Mouse (Mus musculus) embryonic facial prominence, embryonic 11.5 days (tissue): Measurements from ENCODE around the gene Fbxl5. TPM values are rescaled to one million over a fixed set of nuclear protein-coding genes. Genes with fewer than 3 reads are reported as not detected.

Experiments
- ATAC-seq: fragments of 200-750 bp; cut with Nextera tagmentation; replicated peaks from 2 replicates; pipeline ENCODE4 v1.8.0; 2017; ENCODE audit warnings: low read depth; ENCODE audit not compliant: insufficient number of reproducible peaks, low FRiP score, low TSS enrichment
- DNase-seq: peaks from one replicate; pipeline ENCODE4 v3.0.0-alpha.2; 2015; ENCODE audit warnings: low spot score
- H3K27ac ChIP-seq: fragments of 300-500 bp; sonication (generic); replicated peaks from 2 replicates; pipeline ENCODE4 v1.5.1; 2014; ENCODE audit warnings: mild to moderate bottlenecking, low read depth, low read length, control low read depth
- H3K27me3 ChIP-seq: fragments of 300-500 bp; sonication (generic); 2 replicates; pipeline ENCODE4 v1.6.1; 2014; ENCODE audit warnings: mild to moderate bottlenecking, low read length, moderate library complexity, mixed read lengths; ENCODE audit not compliant: control insufficient read depth, insufficient read depth
- H3K36me3 ChIP-seq: fragments of 300-500 bp; sonication (generic); replicated peaks from 2 replicates; pipeline ENCODE4 v1.6.1; 2014; ENCODE audit warnings: low read depth, mild to moderate bottlenecking, low read length, moderate library complexity, mixed read lengths; ENCODE audit not compliant: control insufficient read depth, insufficient read depth
- H3K4me1 ChIP-seq: fragments of 300-500 bp; sonication (generic); 2 replicates; pipeline ENCODE4 v1.6.1; 2014; ENCODE audit warnings: low read length, mixed read lengths; ENCODE audit not compliant: control insufficient read depth, insufficient read depth
- H3K4me2 ChIP-seq: fragments of 300-500 bp; sonication (generic); 2 replicates; pipeline ENCODE4 v1.6.1; 2014; ENCODE audit warnings: low read depth, mild to moderate bottlenecking, control low read depth, low read length, moderate library complexity
- H3K4me3 ChIP-seq: fragments of 300-500 bp; sonication (generic); 2 replicates; pipeline ENCODE4 v1.5.1; 2014; ENCODE audit warnings: low read depth, low read length, control low read depth
- H3K9ac ChIP-seq: fragments of 300-500 bp; sonication (generic); replicated peaks from 2 replicates; pipeline ENCODE4 v1.6.1; 2014; ENCODE audit warnings: mild to moderate bottlenecking, control low read depth, low read length
- H3K9me3 ChIP-seq: fragments of 300-500 bp; sonication (generic); replicated peaks from 2 replicates; pipeline ENCODE4 v1.6.1; 2016; ENCODE audit warnings: mild to moderate bottlenecking, low read length, inconsistent platforms, mixed read lengths; ENCODE audit not compliant: control insufficient read depth
- WGBS: fragments of 180-500 bp; shearing (Covaris S2); extraction: QIAGEN DNeasy Blood & Tissue Kit; methylation state at CpG from one replicate; pipeline ENCODE4 v1.1.7; 2014; 5-methylcytosine and 5-hydroxymethylcytosine counted together
- polyA plus RNA-seq: library from polyadenylated mRNA; unstranded; fragments of >200 nt; fragmentation: Nextera tagmentation; extraction: Ambion mirVana; gene quantifications from 2 replicates; pipeline ENCODE4 v1.2.1, GENCODE M21; 2014

Gene Fbxl5
- polyA plus RNA-seq, 1 experiment from 2014 or later = 83.4 TPM

GRCm38 (mm10) chr5:43842576-43843155 is 21.2 kb upstream of the Fbxl5 start:
- Histone ChIP-seq H3K4me2 (no peak overlapping the region), H3K4me3 (no peak overlapping the region), H3K27ac (no peak overlapping the region), H3K4me1 (no peaks in the 10 kb centered on the region), H3K36me3 (no peaks in the 10 kb centered on the region), H3K9ac (no peak overlapping the region), H3K9me3 (no peaks in the 10 kb centered on the region), H3K27me3 (no peaks in the 10 kb centered on the region)
- DNase-seq (no peak), ATAC-seq (no peak)
- 74% methylated on average over 3 of the region's 3 CpGs for WGBS

GRCm38 (mm10) chr5:43842011-43842285 is 20.5 kb upstream of the Fbxl5 start:
- DNase-seq = no peak
- no peak overlapping the region for H3K4me3 ChIP-seq

GRCm38 (mm10) chr5:43841144-43842010 is 19.9 kb upstream of the Fbxl5 start:
- no peaks in the 10 kb centered on the region for H3K4me1 ChIP-seq
- no peaks in the 10 kb centered on the region for H3K27me3 ChIP-seq
- H3K27ac ChIP-seq = no peak overlapping the region
- ATAC-seq = no peak
- peak; percentile 84 for DNase-seq
- H3K4me3 ChIP-seq = no peak overlapping the region
- no peaks in the 10 kb centered on the region for H3K36me3 ChIP-seq
- WGBS = 50% methylated on average over 11 of the region's 11 CpGs
- H3K4me2 ChIP-seq = no peak overlapping the region
- no peak overlapping the region for H3K9ac ChIP-seq
- H3K9me3 ChIP-seq = no peaks in the 10 kb centered on the region

More at GRCm38 (mm10) chr5:43842011-43842285, 20.5 kb upstream of the Fbxl5 start:
- Histone ChIP-seq H3K27ac (no peak overlapping the region), H3K36me3 (no peaks in the 10 kb centered on the region), H3K9ac (no peak overlapping the region), H3K4me2 (no peak overlapping the region), H3K9me3 (no peaks in the 10 kb centered on the region), H3K4me1 (no peaks in the 10 kb centered on the region), H3K27me3 (no peaks in the 10 kb centered on the region)
- 79% methylated on average over 5 of the region's 5 CpGs for WGBS
- ATAC-seq = no peak

GRCm38 (mm10) chr5:43837372-43837771 is 15.9 kb upstream of the Fbxl5 start:
- Histone ChIP-seq H3K4me3 (no peak overlapping the region), H3K9ac (no peak overlapping the region), H3K9me3 (no peaks in the 10 kb centered on the region), H3K36me3 (no peaks in the 10 kb centered on the region), H3K4me1 (no peaks in the 10 kb centered on the region), H3K27ac (no peak overlapping the region), H3K27me3 (no peaks in the 10 kb centered on the region), H3K4me2 (no peak overlapping the region)
- WGBS = 45% methylated on average over 5 of the region's 5 CpGs
- peak; percentile 72 for DNase-seq
- no peak for ATAC-seq

- Histone ChIP-seq H3K27ac (no peak overlapping the region), H3K4me1 (no peaks in the 10 kb centered on the region), H3K36me3 (no peaks in the 10 kb centered on the region), H3K9ac (no peak overlapping the region), H3K4me3 (no peak overlapping the region), H3K27me3 (no peaks in the 10 kb centered on the region), H3K9me3 (no peaks in the 10 kb centered on the region), H3K4me2 (no peak overlapping the region)
- ATAC-seq (no peak), DNase-seq (no peak)
- 93% methylated on average over 7 of the region's 7 CpGs for WGBS
These were observed 15.2 kb upstream of the Fbxl5 start for GRCm38 (mm10) chr5:43836590-43836989.

- Histone ChIP-seq H3K36me3 (no peaks in the 10 kb centered on the region), H3K4me2 (no peak overlapping the region), H3K9me3 (no peaks in the 10 kb centered on the region), H3K4me1 (no peaks in the 10 kb centered on the region), H3K4me3 (no peak overlapping the region), H3K27me3 (no peaks in the 10 kb centered on the region), H3K27ac (no peak overlapping the region), H3K9ac (no peak overlapping the region)
- 77% methylated on average over 9 of the region's 9 CpGs for WGBS
- ATAC-seq (no peak), DNase-seq (no peak)
These were observed 5.9 kb upstream of the Fbxl5 start for GRCm38 (mm10) chr5:43827366-43827765.

- DNase-seq (no peak), ATAC-seq (no peak)
- 91% methylated on average over 2 of the region's 2 CpGs for WGBS
- Histone ChIP-seq H3K36me3 (no peaks in the 10 kb centered on the region), H3K27ac (no peak overlapping the region), H3K4me1 (no peaks in the 10 kb centered on the region), H3K27me3 (no peaks in the 10 kb centered on the region), H3K4me2 (no peak overlapping the region), H3K9ac (no peak overlapping the region), H3K9me3 (no peaks in the 10 kb centered on the region), H3K4me3 (no peak overlapping the region)
These were observed 5.4 kb upstream of the Fbxl5 start for GRCm38 (mm10) chr5:43826883-43827282.

- no peak overlapping the region for H3K27ac ChIP-seq
- H3K4me1 ChIP-seq = no peaks in the 10 kb centered on the region
- no peak for ATAC-seq
- DNase-seq = no peak
- H3K9me3 ChIP-seq = no peaks in the 10 kb centered on the region
- no peaks in the 10 kb centered on the region for H3K27me3 ChIP-seq
- H3K36me3 ChIP-seq = no peaks in the 10 kb centered on the region
- WGBS = 83% methylated on average over 3 of the region's 3 CpGs
- no peak overlapping the region for H3K4me2 ChIP-seq
- H3K9ac ChIP-seq = no peak overlapping the region
- no peak overlapping the region for H3K4me3 ChIP-seq
These were observed 3.1 kb upstream of the Fbxl5 start for GRCm38 (mm10) chr5:43824580-43824979.
